Comparison of ENCODE assay signal across 8 mouse cellular contexts in the genomic region with DNA sequence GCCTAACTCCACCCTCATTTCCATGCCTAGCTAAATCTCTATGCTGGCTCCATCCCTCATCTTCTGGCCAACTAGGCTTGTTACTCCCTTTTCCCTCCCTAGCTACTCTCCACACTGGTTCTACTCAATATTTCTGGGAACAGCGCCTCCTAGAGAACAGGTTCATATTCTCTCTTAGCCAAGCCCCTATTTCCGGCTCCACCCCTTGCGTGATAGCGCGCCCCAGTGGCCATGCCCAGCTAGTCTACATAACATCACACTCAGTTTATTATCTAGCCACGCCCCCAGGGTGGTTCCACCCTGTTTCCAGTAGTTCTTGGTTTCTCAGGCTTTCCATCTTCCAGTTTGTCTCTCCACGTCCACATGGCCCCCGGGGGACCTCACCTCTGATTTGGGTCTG. TPM values are rescaled to one million over a fixed set of nuclear protein-coding genes. Genes with fewer than 3 reads are reported as not detected.
DNase-seq lines count a peak whose midpoint lies in the region; ATAC-seq and TF ChIP-seq lines count a peak whose summit lies in the region.

No protein-coding gene starts in this region.

- peak overlapping the region; percentile 86 for H3K4me2 ChIP-seq in kidney, embryonic 15.5 days
- H3K4me2 ChIP-seq in myocyte (ENCODE audit: low read depth), result peak overlapping the region; percentile 100

- no peaks in the 10 kb centered on the region for H3K4me1 ChIP-seq in embryonic fibroblast, embryonic 13.5 days (ENCODE audit: control insufficient read depth, insufficient read depth, low read length)
- H3K4me1 ChIP-seq in heart, embryonic 10.5 days, result peaks cover 60% of the 10 kb centered on the region
- H3K4me1 ChIP-seq in kidney, embryonic 15.5 days, result peaks cover 45% of the 10 kb centered on the region

- TF ChIP-seq CTCF in embryonic fibroblast, embryonic 13.5 days (IDR thresholded peaks at IDR 0.05; ENCODE audit: borderline replicate concordance, insufficient read depth, low read length), result peak; percentile 51; the same call in 1 of the 2 replicates

- no peak overlapping the region for H3K9ac ChIP-seq in kidney, embryonic 15.5 days

- peaks cover 26% of the 10 kb centered on the region for H3K27me3 ChIP-seq in heart, embryonic 10.5 days (ENCODE audit: insufficient read depth, poor library complexity, severe bottlenecking)
- H3K27me3 ChIP-seq in kidney, embryonic 15.5 days, result peaks cover 3% of the 10 kb centered on the region; the same call in 1 of the 2 replicates
- H3K27me3 ChIP-seq in myocyte (ENCODE audit: control insufficient read depth, insufficient read depth, insufficient read length), result no peaks in the 10 kb centered on the region
- H3K27me3 ChIP-seq in splenic B cell, adult 2 months (ENCODE audit: control insufficient read depth, insufficient read depth, low read length, poor library complexity, severe bottlenecking), result no peaks in the 10 kb centered on the region

- TF ChIP-seq POLR2A in embryonic fibroblast, embryonic 13.5 days (IDR thresholded peaks at IDR 0.05; ENCODE audit: low read depth, low read length), result 0 out of 2 replicates have a peak, but pooled peaks have one; percentile 6
- TF ChIP-seq POLR2A in myocyte (IDR thresholded peaks at IDR 0.05; ENCODE audit: insufficient read length, low read depth), result no peak

- 2% methylated on average over 8 of the region's 8 CpGs for WGBS in heart, embryonic 10.5 days
- WGBS in kidney, embryonic 15.5 days, result 3% methylated on average over 8 of the region's 8 CpGs

- no peak overlapping the region for H3K27ac ChIP-seq in embryonic fibroblast, embryonic 13.5 days (ENCODE audit: insufficient read depth, low read length)
- peak overlapping the region; percentile 62 for H3K27ac ChIP-seq in heart, embryonic 10.5 days
- peak overlapping the region; percentile 80 for H3K27ac ChIP-seq in kidney, embryonic 15.5 days

- peak; percentile 83 for ATAC-seq in CD4-positive, CD25-positive, alpha-beta regulatory T cell, adult 4 months
- peak; percentile 16; the same call in 1 of the 2 replicates for ATAC-seq in kidney, embryonic 15.5 days (replicated peaks; ENCODE audit: low FRiP score)

- no peaks in the 10 kb centered on the region for H3K79me2 ChIP-seq in myocyte (ENCODE audit: control insufficient read depth, insufficient read depth)

- H3ac ChIP-seq in myocyte (ENCODE audit: control insufficient read depth, insufficient read length), result no peak overlapping the region

- no peaks in the 10 kb centered on the region for H3K36me3 ChIP-seq in heart, embryonic 10.5 days
- H3K36me3 ChIP-seq in kidney, embryonic 15.5 days, result no peaks in the 10 kb centered on the region
- H3K36me3 ChIP-seq in myocyte (ENCODE audit: control insufficient read depth, insufficient read depth), result no peaks in the 10 kb centered on the region
- no peaks in the 10 kb centered on the region for H3K36me3 ChIP-seq in splenic B cell, adult 2 months (ENCODE audit: control insufficient read depth, insufficient read depth, low read length, poor library complexity, severe bottlenecking)

- no peaks in the 10 kb centered on the region for H3K9me3 ChIP-seq in heart, embryonic 10.5 days
- H3K9me3 ChIP-seq in kidney, embryonic 15.5 days (replicated peaks), result no peaks in the 10 kb centered on the region

- H3K4me3 ChIP-seq in embryonic fibroblast, embryonic 13.5 days (ENCODE audit: insufficient read depth, low read length), result no peak overlapping the region
- peak overlapping the region; percentile 64 for H3K4me3 ChIP-seq in heart, embryonic 10.5 days
- peak overlapping the region; percentile 59 for H3K4me3 ChIP-seq in kidney, embryonic 15.5 days (replicated peaks)
- H3K4me3 ChIP-seq in myocyte, result peak overlapping the region; percentile 36

- DNase-seq in brain, adult 2 months (ENCODE audit: low read depth, low spot score), result peak; percentile 93
- peak; percentile 94 for DNase-seq in heart, embryonic 10.5 days (ENCODE audit: low spot score)
- peak; percentile 89 for DNase-seq in liver
- DNase-seq in splenic B cell, adult 2 months (ENCODE audit: low read depth, low spot score), result peak; percentile 88

TF ChIP-seq in myocyte, 11 proteins besides CTCF, POLR2A, EP300 and RAD21:
- TF ChIP-seq E2F4 (IDR thresholded peaks at IDR 0.05; ENCODE audit: insufficient read depth) (no peak), SRF (IDR thresholded peaks at IDR 0.05; ENCODE audit: control insufficient read depth, insufficient read length, low read depth) (peak; percentile 21)
TF ChIP-seq in myocyte: peak in this region for 1.

RNA-seq across cellular contexts. Expression of a gene that starts 6.2 kb away (rescaled TPM):
- not detected for polyA plus RNA-seq in CD4-positive, CD25-positive, alpha-beta regulatory T cell, adult 4 months (2017; shearing (Covaris generic))
- not detected in 2 replicates for polyA plus RNA-seq in embryonic fibroblast, embryonic 13.5 days (2011; ENCODE audit: insufficient read length, low read depth, missing spikeins)
- 17.9 and 31.4 TPM in 2 replicates for polyA plus RNA-seq in heart, embryonic 10.5 days (2016; fragmentation: Nextera tagmentation; extraction: Ambion mirVana)
- polyA plus RNA-seq in kidney, embryonic 15.5 days (2015; fragmentation: Nextera tagmentation; extraction: Ambion mirVana), result 2.1 and 2.5 TPM in 2 replicates
- polyA plus RNA-seq in myocyte (2012; fragmentation: generic; extraction: Trizol), result 173 TPM

RNA-seq across cellular contexts. Expression of a gene that starts 7.7 kb away (rescaled TPM):
- 10 to 100 TPM; 11.7 to 15.9 TPM for polyA plus RNA-seq in CD4-positive, CD25-positive, alpha-beta regulatory T cell, adult 4 months (2017; shearing (Covaris generic))
- polyA plus RNA-seq in embryonic fibroblast, embryonic 13.5 days (2011; ENCODE audit: insufficient read length, low read depth, missing spikeins), result 9.8 and 12.8 TPM in 2 replicates
- polyA plus RNA-seq in heart, embryonic 10.5 days (2016; fragmentation: Nextera tagmentation; extraction: Ambion mirVana), result 13.5 and 15.2 TPM in 2 replicates
- polyA plus RNA-seq in kidney, embryonic 15.5 days (2015; fragmentation: Nextera tagmentation; extraction: Ambion mirVana), result 17.4 and 19.0 TPM in 2 replicates
- 27.3 TPM for polyA plus RNA-seq in myocyte (2012; fragmentation: generic; extraction: Trizol)

RNA-seq across cellular contexts. Expression of a gene that starts 25.5 kb away (rescaled TPM):
- not detected for polyA plus RNA-seq in CD4-positive, CD25-positive, alpha-beta regulatory T cell, adult 4 months (2017; shearing (Covaris generic))
- 2.5 and 2.7 TPM in 2 replicates for polyA plus RNA-seq in embryonic fibroblast, embryonic 13.5 days (2011; ENCODE audit: insufficient read length, low read depth, missing spikeins)
- polyA plus RNA-seq in heart, embryonic 10.5 days (2016; fragmentation: Nextera tagmentation; extraction: Ambion mirVana), result 2.4 and 2.9 TPM in 2 replicates
- polyA plus RNA-seq in kidney, embryonic 15.5 days (2015; fragmentation: Nextera tagmentation; extraction: Ambion mirVana), result 6.7 and 7.5 TPM in 2 replicates
- 6.6 TPM for polyA plus RNA-seq in myocyte (2012; fragmentation: generic; extraction: Trizol)

RNA-seq across cellular contexts. Expression of a gene that starts 29.1 kb away (rescaled TPM):
- polyA plus RNA-seq in CD4-positive, CD25-positive, alpha-beta regulatory T cell, adult 4 months (2017; shearing (Covaris generic)), result not detected
- 2.3 TPM in 1 of 2 replicates, not detected in the other for polyA plus RNA-seq in embryonic fibroblast, embryonic 13.5 days (2011; ENCODE audit: insufficient read length, low read depth, missing spikeins)
- polyA plus RNA-seq in heart, embryonic 10.5 days (2016; fragmentation: Nextera tagmentation; extraction: Ambion mirVana), result 0.59 and 1.4 TPM in 2 replicates
- polyA plus RNA-seq in kidney, embryonic 15.5 days (2015; fragmentation: Nextera tagmentation; extraction: Ambion mirVana), result 0.41 and 0.96 TPM in 2 replicates
- polyA plus RNA-seq in myocyte (2012; fragmentation: generic; extraction: Trizol), result 2.4 TPM

RNA-seq across cellular contexts. Expression of a gene that starts 54.2 kb away (rescaled TPM):
- 100 to 1,000 TPM in 1 of 2 experiments, 10 to 100 TPM in 1; 82.1 to 130 TPM for polyA plus RNA-seq in CD4-positive, CD25-positive, alpha-beta regulatory T cell, adult 4 months (2017; shearing (Covaris generic))
- 407 and 463 TPM in 2 replicates for polyA plus RNA-seq in embryonic fibroblast, embryonic 13.5 days (2011; ENCODE audit: insufficient read length, low read depth, missing spikeins)
- polyA plus RNA-seq in heart, embryonic 10.5 days (2016; fragmentation: Nextera tagmentation; extraction: Ambion mirVana), result 173 and 241 TPM in 2 replicates
- 225 and 242 TPM in 2 replicates for polyA plus RNA-seq in kidney, embryonic 15.5 days (2015; fragmentation: Nextera tagmentation; extraction: Ambion mirVana)
- 189 TPM for polyA plus RNA-seq in myocyte (2012; fragmentation: generic; extraction: Trizol)
